Mouse (Mus musculus): ENCODE measurements around the gene Lipc.

The Lipc gene

GRCm38 (mm10) chr9:70957717-70958116, 5.7 kb upstream of the Lipc start:
- no peak for DNase-seq (ENCODE audit: low spot score in 2 of 2)

GRCm38 (mm10) chr9:70954226-70954625, 2.2 kb upstream of the Lipc start:
- DNase-seq (ENCODE audit: low spot score in 2 of 2): peak in 1 of 2 experiments; percentile 33

GRCm38 (mm10) chr9:70949336-70949735, 2.7 kb downstream of the Lipc start:
- DNase-seq (ENCODE audit: low spot score in 2 of 2): no peak

- DNase-seq (ENCODE audit: low spot score in 2 of 2): no peak
These were observed 4.7 kb downstream of the Lipc start for GRCm38 (mm10) chr9:70947312-70947711.

GRCm38 (mm10) chr9:70942686-70943333, 9.2 kb downstream of the Lipc start:
- DNase-seq (ENCODE audit: low spot score in 2 of 2): no peak

GRCm38 (mm10) chr9:70939752-70940501, 12.1 kb downstream of the Lipc start:
- no peak for DNase-seq (ENCODE audit: low spot score in 2 of 2)

- no peak for DNase-seq (ENCODE audit: low spot score in 2 of 2)
These were observed 13.2 kb downstream of the Lipc start for GRCm38 (mm10) chr9:70938850-70939249.

GRCm38 (mm10) chr9:70938134-70938533, 13.9 kb downstream of the Lipc start:
- no peak for DNase-seq (ENCODE audit: low spot score in 2 of 2)

GRCm38 (mm10) chr9:70934587-70935295, 17.3 kb downstream of the Lipc start:
- DNase-seq (ENCODE audit: low spot score in 2 of 2): no peak

GRCm38 (mm10) chr9:70930641-70931020, 21.4 kb downstream of the Lipc start:
- no peak for DNase-seq (ENCODE audit: low spot score in 2 of 2)

GRCm38 (mm10) chr9:70929840-70930640, 22.0 kb downstream of the Lipc start:
- DNase-seq (ENCODE audit: low spot score in 2 of 2): peak; percentile 11 to 29

GRCm38 (mm10) chr9:70928472-70928871, 23.6 kb downstream of the Lipc start:
- DNase-seq (ENCODE audit: low spot score in 2 of 2): no peak

GRCm38 (mm10) chr9:70927701-70928100, 24.3 kb downstream of the Lipc start:
- no peak for DNase-seq (ENCODE audit: low spot score in 2 of 2)

- no peak for DNase-seq (ENCODE audit: low spot score in 2 of 2)
These were observed 25.0 kb downstream of the Lipc start for GRCm38 (mm10) chr9:70926820-70927588.

GRCm38 (mm10) chr9:70925225-70925624, 26.8 kb downstream of the Lipc start:
- no peak for DNase-seq (ENCODE audit: low spot score in 2 of 2)

- DNase-seq (ENCODE audit: low spot score in 2 of 2): no peak
These were observed 27.3 kb downstream of the Lipc start for GRCm38 (mm10) chr9:70924763-70925162.

GRCm38 (mm10) chr9:70921781-70922565, 30.1 kb downstream of the Lipc start:
- DNase-seq (ENCODE audit: low spot score in 2 of 2): peak in 1 of 2 experiments; percentile 16

GRCm38 (mm10) chr9:70921132-70921531, 30.9 kb downstream of the Lipc start:
- no peak for DNase-seq (ENCODE audit: low spot score in 2 of 2)

- no peak for DNase-seq (ENCODE audit: low spot score in 2 of 2)
These were observed 32.8 kb downstream of the Lipc start for GRCm38 (mm10) chr9:70919271-70919670.

GRCm38 (mm10) chr9:70916516-70916915, 35.5 kb downstream of the Lipc start:
- no peak for DNase-seq (ENCODE audit: low spot score in 2 of 2)
